Mouse (Mus musculus) 416B (cell line): ENCODE measurements around the gene Mrgprb4.

Source experiments
- DNase-seq: peaks from one replicate; pipeline ENCODE4 v3.0.0; 2011; ENCODE audit warnings: low read depth

Gene Mrgprb4

DNA sequence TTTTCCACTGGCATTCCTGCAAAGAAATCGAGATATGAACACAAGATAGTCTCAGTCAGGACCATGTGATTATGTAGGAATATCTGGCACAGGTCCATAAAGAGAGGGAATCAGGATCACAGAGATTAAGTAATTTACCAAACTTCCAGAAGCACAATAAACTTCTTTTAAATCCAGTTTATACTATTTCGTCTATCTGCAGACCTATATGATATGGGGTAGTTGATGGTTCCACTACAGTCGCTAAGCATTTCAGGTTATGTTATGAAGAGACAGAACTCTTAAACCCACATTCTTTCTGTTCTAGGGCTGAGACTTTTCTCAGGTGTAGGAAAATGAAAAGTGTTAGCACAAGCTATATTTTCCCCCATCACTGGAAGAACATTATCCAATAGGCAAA lies at the start of gene Mrgprb4:
Mrgprb4 (minus strand) TSS at position 101 of the 400 bp plus-strand sequence.
- DNase-seq = no peak

GRCm38 (mm10) chr7:48226114-48226513 lies 27.0 kb upstream of the Mrgprb4 start:
- DNase-seq = no peak

DNA sequence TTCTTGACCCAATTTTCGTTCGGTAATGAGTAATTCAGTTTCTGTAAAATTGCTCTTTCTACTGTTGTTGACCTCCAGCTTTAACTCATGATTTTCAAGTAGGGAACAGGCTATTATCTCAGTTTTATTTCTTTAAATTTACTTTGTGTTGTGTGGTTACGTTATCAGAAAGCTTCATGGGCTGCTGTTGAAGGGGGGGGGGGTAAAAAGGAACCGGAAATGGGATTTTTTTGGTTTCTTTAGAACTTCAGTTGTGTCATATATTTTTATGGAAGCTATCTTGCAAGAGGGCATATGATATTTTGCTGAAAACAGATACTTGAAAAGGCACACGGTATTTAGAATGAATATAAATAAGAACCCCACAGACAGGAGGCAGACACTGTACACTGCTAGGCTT lies 26.0 kb upstream of the Mrgprb4 start:
- no peak for DNase-seq

DNA sequence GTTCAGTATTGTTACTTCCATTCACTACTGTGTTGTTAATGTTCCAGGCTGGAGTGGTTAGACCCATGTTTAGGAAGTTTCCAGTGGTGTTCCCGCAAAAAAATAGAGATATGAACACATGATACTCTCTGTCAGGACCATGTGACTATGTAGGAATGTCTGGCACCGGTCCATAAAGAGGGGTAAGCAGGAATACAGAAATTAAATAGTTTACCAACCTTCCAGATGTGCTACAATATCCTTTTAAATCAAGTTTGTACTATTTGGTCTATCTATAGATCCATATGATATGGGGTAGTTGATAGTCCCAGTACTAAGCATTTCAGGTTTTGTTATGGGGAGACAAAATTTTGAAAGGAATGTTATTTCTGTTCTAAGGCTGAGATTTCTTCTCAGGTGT lies 30.2 kb downstream of the Mrgprb4 start, which contains the start of gene Mrgprb5:
Mrgprb5 (minus strand) TSS at position 101 of the 400 bp plus-strand sequence.
- DNase-seq = no peak

DNA sequence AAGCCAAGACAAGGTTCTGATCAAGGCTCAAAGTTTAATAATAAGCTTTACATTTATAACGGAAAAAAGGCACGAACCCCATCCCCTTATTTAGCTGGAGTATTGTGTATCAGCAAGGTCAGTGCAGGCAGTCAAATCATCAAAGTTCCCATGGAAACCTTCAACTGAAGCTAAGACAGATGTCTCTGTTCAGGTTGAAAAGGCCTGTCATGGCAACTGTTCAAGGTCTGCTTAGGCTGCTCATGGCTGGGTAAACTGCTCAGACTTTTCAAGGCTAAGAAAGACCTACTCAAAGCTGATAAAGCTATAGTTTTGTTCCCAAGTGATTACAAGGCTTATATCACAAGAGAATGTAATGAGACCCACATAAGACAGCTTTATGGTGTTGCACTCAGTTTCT lies 31.6 kb downstream of the Mrgprb4 start:
- no peak for DNase-seq
